Mouse (Mus musculus) ES-CJ7 (cell line): ENCODE measurements around the gene Clic4.
"Not testable (repeated sequence)": the region's sequence is repeated elsewhere in the genome, so short reads cannot be mapped to it uniquely, and the experiment has no call there.

ENCODE experiments used
- DNase-seq: peaks from one replicate; pipeline ENCODE4 v3.0.0; 2011; ENCODE audit warnings: low read depth, low spot score

Gene Clic4

GRCm38 (mm10) chr4:135292477-135293089 is 20.0 kb upstream of the Clic4 start:
- peak; percentile 95 for DNase-seq

- DNase-seq: no peak
Observed at GRCm38 (mm10) chr4:135291841-135292240, 19.2 kb upstream of the Clic4 start.

GRCm38 (mm10) chr4:135291199-135291598 is 18.6 kb upstream of the Clic4 start:
- no peak for DNase-seq

- DNase-seq: no peak
Observed at GRCm38 (mm10) chr4:135287975-135288374, 15.4 kb upstream of the Clic4 start.

- DNase-seq: peak; percentile 46
Observed at GRCm38 (mm10) chr4:135286833-135287395, 14.3 kb upstream of the Clic4 start.

- no peak for DNase-seq
Observed at GRCm38 (mm10) chr4:135286033-135286622, 13.5 kb upstream of the Clic4 start.

GRCm38 (mm10) chr4:135285436-135285835 is 12.8 kb upstream of the Clic4 start:
- peak; percentile 48 for DNase-seq

GRCm38 (mm10) chr4:135283875-135284274 is 11.3 kb upstream of the Clic4 start:
- peak; percentile 32 for DNase-seq

GRCm38 (mm10) chr4:135283417-135283816 is 10.8 kb upstream of the Clic4 start:
- no peak for DNase-seq

GRCm38 (mm10) chr4:135282651-135283290 is 10.2 kb upstream of the Clic4 start:
- DNase-seq: no peak

GRCm38 (mm10) chr4:135280016-135280415 is 7.4 kb upstream of the Clic4 start:
- DNase-seq: not testable (repeated sequence)

- DNase-seq: no peak
Observed at GRCm38 (mm10) chr4:135276681-135277379, 4.2 kb upstream of the Clic4 start.

GRCm38 (mm10) chr4:135274761-135275160 is 2.1 kb upstream of the Clic4 start:
- no peak for DNase-seq

GRCm38 (mm10) chr4:135273307-135273682 is 681 bp upstream of the Clic4 start:
- DNase-seq: peak; percentile 32

- DNase-seq: peak; percentile 79
Observed at GRCm38 (mm10) chr4:135271881-135272616, 565 bp downstream of the Clic4 start.

- peak; percentile 28 for DNase-seq
Observed at GRCm38 (mm10) chr4:135271419-135271828, 1.2 kb downstream of the Clic4 start.

GRCm38 (mm10) chr4:135270476-135270875 is 2.1 kb downstream of the Clic4 start:
- no peak for DNase-seq

- DNase-seq: no peak
Observed at GRCm38 (mm10) chr4:135269656-135270341, 2.8 kb downstream of the Clic4 start.

- no peak for DNase-seq
Observed at GRCm38 (mm10) chr4:135267521-135267920, 5.1 kb downstream of the Clic4 start.

- no peak for DNase-seq
Observed at GRCm38 (mm10) chr4:135266987-135267386, 5.6 kb downstream of the Clic4 start.

- DNase-seq: no peak
Observed at GRCm38 (mm10) chr4:135260434-135260833, 12.2 kb downstream of the Clic4 start.
